Mouse (Mus musculus): ENCODE results near the gene Rab3gap2.

GRCm38 (mm10) chr1:185285171-185285570, 81.3 kb downstream of the Rab3gap2 start:
- TF ChIP-seq POLR2A (IDR thresholded peaks at IDR 0.05; ENCODE audit: low read depth, low read length) (no peak), CTCF (IDR thresholded peaks at IDR 0.05; ENCODE audit: extremely low read depth, insufficient read length, insufficient replicate concordance, low read depth, low read length) (no peak; the same call in 1 of the 2 replicates)
